Mouse (Mus musculus): ENCODE results near the gene Klf11.
A peak's percentile ranks its signal among the peaks of the same experiment; 100 is the strongest.

Gene Klf11

DNA sequence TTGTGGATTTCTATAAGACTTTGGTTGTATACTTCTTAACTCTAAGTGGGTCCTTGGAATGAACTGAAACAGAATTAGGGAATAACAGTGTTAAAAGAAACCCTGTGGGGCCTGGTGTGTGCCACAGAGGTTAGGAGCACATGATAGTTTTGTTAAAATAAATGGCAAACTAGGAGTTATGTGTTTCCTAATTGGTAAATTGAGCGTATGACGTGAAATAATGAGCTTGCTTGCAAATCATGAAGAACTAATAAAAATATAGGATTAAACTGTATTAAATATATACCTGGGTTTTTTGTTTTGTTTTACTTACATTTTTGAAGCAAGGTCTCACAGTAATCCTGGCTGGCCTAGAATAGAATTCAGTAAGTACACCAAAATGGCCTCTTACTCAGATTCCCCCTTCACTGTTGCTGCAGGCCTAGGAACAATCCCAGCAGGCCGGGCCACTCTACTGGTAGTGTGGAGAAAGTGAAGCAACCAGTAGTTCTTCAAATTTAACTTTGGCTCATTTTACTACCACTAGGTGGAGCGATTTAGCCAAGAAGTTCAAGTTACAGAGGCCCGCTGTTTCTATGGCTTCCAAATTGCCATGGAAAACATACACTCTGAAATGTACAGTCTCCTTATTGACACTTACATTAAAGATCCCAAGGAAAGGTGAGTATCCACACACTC lies 58.9 kb downstream of the Klf11 start:
- no peak for TF ChIP-seq NANOG (IDR thresholded peaks at IDR 0.05; ENCODE audit: borderline replicate concordance, low read length)
- peak; percentile 58 for TF ChIP-seq CTCF (conservative IDR thresholded peaks at IDR 0.05; ENCODE audit: low read length)
- no peaks in the 10 kb centered on the region for H3K27me3 ChIP-seq (ENCODE audit: insufficient read depth, low read length)
- peaks cover 81% of the 10 kb centered on the region for H3K4me1 ChIP-seq (replicated peaks; ENCODE audit: low read depth, low read length)
- peak overlapping the region; percentile 99 for H3K4me3 ChIP-seq (replicated peaks; ENCODE audit: low read length)
- no peaks in the 10 kb centered on the region for H3K9me3 ChIP-seq (ENCODE audit: low read length)
- H3K36me3 ChIP-seq (ENCODE audit: insufficient read depth, low read length): peaks cover 60% of the 10 kb centered on the region

GRCm38 (mm10) chr12:24710672-24711071 lies 59.6 kb downstream of the Klf11 start:
- Histone ChIP-seq H3K4me1 (replicated peaks; ENCODE audit: low read depth, low read length) (peaks cover 80% of the 10 kb centered on the region), H3K36me3 (ENCODE audit: insufficient read depth, low read length) (peaks cover 65% of the 10 kb centered on the region), H3K27me3 (ENCODE audit: insufficient read depth, low read length) (no peaks in the 10 kb centered on the region), H3K4me3 (replicated peaks; ENCODE audit: low read length) (peak overlapping the region; percentile 99), H3K9me3 (ENCODE audit: low read length) (no peaks in the 10 kb centered on the region)
- no peak for TF ChIP-seq NANOG (IDR thresholded peaks at IDR 0.05; ENCODE audit: borderline replicate concordance, low read length)
- peak; percentile 34 for TF ChIP-seq CTCF (conservative IDR thresholded peaks at IDR 0.05; ENCODE audit: low read length)
- TF ChIP-seq POU5F1 (IDR thresholded peaks at IDR 0.05; ENCODE audit: borderline replicate concordance, low read length): no peak
